Mouse (Mus musculus) heart, postnatal 36 days (tissue): ENCODE measurements around the gene Fam187a. TPM values are rescaled to one million over a fixed set of nuclear protein-coding genes. Genes with fewer than 3 reads are reported as not detected.

Source experiments
- DNase-seq, 2 experiments: peaks; one replicate each; pipeline ENCODE4 v3.0.0; 2021 to 2022
- intact Hi-C: fragments of 180-260 bp; cut with DNase I; formaldehyde crosslinking; loops from one replicate; pipeline ENCODE4 v1.15.1; 2025
- total RNA-seq, 2 experiments: library from RNA; stranded (reverse); gene quantifications; 2 replicates each; pipeline ENCODE4 v1.2.3; 2021

The Fam187a gene
- total RNA-seq, 2 experiments from 2014 or later = not detected

DNA sequence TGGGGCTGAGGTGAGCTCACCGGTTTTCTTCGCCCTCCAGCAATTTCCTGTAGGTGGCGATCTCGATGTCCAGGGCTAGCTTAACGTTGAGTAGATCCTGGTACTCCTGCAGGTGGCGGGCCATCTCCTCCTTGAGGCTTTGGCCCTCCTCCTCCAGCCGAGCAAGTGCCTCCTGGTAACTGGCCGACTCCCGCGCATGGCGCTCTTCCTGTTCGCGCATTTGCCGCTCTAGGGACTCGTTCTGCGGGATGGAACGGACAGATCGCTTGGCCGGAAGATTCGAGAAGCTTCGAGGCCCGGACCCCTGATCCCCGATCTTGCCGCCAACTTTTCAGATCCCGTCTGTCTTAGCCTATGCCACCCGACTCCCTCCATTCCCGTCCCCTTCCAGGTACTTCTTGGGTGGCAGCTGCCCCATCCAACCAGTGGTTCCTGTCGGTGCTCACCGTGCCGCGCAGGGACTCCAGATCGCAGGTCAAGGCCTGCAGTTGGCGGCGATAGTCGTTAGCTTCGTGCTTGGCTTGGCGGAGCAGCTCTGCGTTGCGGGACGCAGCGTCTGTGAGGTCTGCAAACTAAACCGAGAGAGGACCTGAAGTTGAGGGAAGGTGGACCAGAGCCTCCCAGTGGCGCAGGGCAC is 8.2 kb downstream of the Fam187a start:
- DNase-seq = peak; percentile 48 to 54
- intact Hi-C loops = no loop called here

DNA sequence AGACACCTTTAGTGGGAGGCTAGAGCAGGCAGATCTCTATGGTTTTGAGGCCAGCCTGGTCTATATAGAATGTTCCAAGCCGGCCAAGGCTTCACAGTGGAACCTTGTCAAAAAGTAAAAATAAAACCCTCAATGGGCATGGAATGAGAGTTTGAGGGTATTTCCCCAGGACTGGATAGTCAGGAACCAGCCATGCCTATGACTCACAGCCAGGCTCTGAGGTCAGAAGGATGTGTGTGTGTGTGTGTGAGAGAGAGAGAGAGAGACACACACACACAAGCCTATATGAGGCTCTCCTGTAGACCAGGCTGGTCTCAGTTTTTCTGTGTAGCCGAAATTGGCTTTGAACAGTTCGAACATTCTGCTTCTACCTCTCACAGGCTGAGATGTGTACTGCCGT is 9.7 kb downstream of the Fam187a start:
- DNase-seq = no peak
- intact Hi-C loops = no loop called here

DNA sequence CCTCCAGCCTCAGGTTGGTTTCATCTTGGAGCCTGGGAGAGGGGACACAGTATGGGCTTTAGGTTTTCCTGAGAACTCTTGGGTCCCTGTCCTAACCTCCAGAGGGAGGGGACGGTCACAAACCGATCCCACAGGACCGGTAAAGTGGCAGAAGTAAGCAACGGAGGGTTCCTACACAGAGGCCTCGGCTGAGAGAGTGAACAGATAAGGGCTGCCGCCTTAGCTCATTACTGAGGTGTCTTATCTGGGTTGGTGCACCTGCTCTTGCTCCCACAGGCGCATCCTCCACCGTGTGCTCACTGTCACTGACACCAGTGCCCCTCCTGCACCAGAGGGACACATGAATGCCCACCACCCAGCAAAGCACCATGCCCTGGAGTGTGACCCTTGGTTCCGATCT is 10.8 kb downstream of the Fam187a start:
- DNase-seq = no peak
- intact Hi-C loops = no loop called here

DNA sequence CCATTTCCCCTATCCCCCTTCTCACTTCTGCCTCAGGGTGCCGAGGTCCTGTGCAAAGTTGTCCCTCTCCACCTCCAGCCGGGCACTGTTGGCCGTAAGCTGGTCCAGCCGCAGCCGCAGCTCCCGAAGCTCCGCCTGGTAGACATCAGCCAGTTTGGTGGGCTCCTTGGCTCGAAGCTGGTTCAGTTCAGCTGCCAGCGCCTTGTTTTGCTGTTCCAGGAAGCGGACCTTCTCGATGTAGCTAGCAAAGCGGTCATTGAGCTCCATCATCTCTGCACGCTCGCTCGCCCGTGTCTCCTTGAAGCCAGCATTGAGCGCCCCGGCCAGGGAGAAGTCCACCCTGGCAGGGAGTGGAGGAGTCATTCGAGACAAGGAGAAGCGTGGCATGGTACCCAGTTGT is 11.7 kb downstream of the Fam187a start:
- DNase-seq = no peak
- intact Hi-C loops = no loop called here

DNA sequence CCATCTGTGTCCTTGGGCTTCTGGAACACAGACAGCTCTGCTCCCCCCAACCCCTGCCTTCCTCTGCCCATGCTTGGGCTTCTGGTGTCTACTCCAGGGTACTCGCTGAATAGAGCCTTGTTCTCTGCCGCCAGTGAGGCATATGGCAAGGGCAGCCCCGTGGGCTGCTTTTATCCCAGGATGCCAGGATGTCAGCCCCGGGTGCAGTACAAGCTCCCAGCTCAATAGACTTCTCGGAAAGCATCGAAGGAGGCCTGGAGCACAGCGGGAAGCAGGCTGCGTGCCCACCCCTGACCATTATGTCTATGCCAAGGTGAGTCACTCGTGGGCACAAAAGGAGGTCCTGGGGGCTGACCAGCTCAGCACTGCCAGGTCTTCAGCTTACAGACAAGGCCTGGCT is 13.4 kb downstream of the Fam187a start:
- intact Hi-C loops = loop anchor here (2.0 kb wide), 1 partner anchor 254 kb away; no protein-coding TSS in a partner anchor
- DNase-seq = no peak

DNA sequence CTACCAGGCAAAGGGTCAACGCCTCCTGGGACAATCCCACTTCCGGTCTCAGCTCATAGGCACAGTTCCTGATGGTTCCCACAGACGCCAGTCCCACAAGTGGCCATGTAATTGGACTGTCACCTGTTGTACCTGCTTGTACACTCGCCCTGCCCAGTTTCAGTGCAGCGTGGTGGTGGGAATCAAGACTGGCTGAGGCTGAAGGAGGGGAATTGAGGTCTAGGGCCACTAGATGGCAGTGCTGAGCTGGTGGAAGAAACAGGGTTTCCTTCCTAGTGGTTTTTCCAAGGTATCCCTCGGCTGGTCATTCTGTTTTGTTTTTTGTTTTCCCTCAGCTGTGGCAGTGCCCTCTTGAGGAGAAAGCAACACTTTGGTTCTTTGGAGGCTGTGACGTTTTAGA is 15.8 kb downstream of the Fam187a start, which contains the start of gene Gfap:
Gene Gfap (minus strand): TSS at position 150 of the 400 bp plus-strand sequence.
- intact Hi-C loops = loop anchor here (1.0 to 10.0 kb wide), 3 partner anchors 93 to 424 kb away; no protein-coding TSS in a partner anchor

DNA sequence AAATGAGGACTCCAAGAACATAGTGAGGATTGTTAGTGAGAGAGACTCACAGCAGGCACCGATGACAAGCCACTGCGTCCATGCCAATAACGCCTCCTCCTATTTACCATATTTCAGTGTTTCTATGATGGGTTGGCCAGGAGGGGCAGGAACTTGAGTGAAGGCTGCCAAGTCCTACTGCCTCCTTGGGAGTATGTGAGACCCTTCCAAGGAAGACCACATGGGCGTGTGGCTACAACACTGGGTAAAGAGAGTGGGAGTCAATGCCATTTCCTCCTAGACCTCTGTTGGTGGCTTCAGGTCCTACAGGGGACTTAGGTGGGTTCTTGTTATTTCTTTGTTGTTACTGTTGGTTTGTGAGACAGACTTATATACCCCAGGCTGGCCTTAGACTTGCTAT is 16.2 kb downstream of the Fam187a start:
- intact Hi-C loops = loop anchor here (1.0 to 10.0 kb wide), 3 partner anchors 92 to 424 kb away; no protein-coding TSS in a partner anchor
- no peak for DNase-seq

More for the DNA sequence above, 15.8 kb downstream of the Fam187a start, which contains the start of gene Gfap:
- peak; percentile 80 to 85 for DNase-seq

DNA sequence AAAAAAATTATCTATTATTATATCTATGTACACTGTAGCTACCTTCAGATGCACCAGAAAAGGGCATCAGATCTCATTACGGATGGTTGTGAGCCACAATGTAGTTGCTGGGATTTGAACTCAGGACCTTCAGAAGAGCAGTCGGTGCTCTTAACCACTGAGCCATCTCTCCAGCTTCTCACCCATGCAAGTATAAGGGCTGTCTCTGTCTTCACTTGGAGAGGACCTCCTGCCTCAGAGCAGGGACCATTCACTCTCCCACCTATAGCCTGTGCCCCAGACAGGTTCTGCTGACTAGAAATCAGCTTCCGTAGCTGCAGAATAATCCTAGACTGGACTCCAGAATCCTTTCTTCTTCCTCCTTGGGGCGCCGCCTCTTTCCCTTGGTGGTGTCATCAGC is 17.1 kb downstream of the Fam187a start:
- DNase-seq = no peak
- intact Hi-C loops = loop anchor here (10.0 kb wide), 1 partner anchor 423 kb away; no protein-coding TSS in a partner anchor

DNA sequence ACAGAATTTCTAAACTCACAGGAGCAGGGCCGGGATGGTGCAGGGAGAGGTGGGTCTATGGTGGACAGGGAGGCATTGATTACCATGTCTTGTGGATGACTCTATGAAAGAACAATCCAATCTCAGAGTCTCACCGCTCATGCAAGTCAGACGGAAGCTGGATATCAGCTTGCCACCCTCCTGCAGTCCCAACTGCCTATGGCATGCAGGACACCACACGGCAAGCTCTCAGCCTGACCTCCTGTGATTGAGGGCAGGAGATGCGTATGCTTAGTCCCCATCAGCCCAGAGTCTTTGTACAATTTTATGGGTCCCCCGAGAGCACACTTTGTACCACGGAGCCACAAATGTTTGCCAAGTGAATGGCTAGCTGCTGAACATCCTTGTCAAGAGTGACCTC is 18.7 kb downstream of the Fam187a start:
- no peak for DNase-seq
- intact Hi-C loops = loop anchor here (10.0 kb wide), 1 partner anchor 421 kb away; no protein-coding TSS in a partner anchor

DNA sequence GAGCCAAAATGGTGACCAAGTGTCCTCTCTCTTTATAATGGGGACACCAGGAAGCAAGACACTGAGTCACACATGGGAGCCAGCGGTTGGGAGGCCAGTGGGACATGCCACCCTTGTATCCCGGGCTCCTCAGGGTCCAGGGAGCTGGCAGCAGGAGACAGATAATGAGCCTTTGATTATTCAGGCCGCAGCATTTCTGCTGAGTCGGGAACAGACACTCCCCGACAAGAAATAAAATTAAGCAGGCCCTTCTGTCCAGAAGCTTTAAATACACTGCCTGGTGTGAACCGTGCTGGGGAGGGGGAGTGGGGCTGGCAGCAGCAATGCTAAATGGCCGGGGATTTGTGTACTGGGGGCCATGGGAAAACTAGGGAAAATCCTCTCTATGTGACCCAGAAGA is 26.4 kb downstream of the Fam187a start:
- no peak for DNase-seq
- intact Hi-C loops = no loop called here

DNA sequence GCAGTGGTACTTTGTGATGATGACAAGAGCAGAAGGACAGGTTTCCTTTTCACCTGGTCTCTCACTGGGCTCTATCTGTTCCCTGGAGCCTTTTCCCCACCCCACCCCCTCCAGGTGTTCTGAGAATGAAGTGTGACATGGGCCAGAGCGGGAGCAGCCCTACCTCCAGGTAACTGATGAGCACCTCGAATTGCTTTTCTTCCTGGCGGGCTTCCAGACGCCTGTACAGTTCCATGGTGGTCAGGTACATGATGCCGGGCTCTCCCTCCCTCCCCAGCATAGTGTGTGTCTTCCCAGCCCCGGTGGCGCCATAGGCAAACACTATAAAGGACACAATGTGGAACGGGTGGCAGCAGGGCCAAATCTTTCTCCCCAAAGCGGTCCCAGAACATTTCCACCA is 30.4 kb downstream of the Fam187a start:
- intact Hi-C loops = no loop called here
- no peak for DNase-seq

DNA sequence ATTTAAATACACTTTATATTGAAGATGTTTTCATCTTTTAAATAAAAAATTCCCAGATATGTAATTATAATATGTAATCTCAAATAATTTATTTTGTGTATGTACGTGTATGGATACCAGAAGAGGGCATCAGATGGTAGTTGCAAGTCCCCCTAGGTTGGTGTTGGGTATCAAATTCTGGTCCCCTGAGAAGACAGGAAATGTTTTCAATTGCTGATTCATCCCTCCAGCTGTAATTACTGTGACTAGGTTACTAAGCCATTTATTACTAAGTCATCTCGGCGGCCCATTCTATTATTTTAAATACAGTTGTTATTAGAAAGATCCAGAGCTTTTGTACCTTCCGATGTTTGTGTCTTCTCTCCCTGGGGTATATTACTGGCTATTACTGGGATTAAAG is 33.1 kb downstream of the Fam187a start:
- no peak for DNase-seq
- intact Hi-C loops = no loop called here

DNA sequence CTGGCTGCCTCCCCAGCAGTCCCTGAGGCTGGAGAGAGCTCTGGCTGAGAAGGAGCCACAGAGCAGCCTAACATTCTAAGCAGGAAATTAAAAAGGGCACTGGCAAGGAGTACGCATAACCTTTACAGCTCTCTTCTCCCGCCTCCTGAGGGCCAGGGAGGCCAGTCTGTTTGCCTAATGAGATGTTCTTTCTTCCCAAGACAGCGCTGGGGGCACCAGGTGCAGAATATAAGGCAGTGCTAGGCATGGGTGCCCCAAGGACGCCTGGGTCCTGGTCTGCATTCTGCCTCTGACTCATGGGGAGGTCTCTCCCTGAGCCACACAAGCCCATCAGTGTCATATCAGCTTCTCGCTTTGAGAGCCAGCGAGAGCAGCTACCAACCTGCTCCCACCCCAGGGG is 36.5 kb downstream of the Fam187a start:
- DNase-seq = no peak
- intact Hi-C loops = no loop called here

DNA sequence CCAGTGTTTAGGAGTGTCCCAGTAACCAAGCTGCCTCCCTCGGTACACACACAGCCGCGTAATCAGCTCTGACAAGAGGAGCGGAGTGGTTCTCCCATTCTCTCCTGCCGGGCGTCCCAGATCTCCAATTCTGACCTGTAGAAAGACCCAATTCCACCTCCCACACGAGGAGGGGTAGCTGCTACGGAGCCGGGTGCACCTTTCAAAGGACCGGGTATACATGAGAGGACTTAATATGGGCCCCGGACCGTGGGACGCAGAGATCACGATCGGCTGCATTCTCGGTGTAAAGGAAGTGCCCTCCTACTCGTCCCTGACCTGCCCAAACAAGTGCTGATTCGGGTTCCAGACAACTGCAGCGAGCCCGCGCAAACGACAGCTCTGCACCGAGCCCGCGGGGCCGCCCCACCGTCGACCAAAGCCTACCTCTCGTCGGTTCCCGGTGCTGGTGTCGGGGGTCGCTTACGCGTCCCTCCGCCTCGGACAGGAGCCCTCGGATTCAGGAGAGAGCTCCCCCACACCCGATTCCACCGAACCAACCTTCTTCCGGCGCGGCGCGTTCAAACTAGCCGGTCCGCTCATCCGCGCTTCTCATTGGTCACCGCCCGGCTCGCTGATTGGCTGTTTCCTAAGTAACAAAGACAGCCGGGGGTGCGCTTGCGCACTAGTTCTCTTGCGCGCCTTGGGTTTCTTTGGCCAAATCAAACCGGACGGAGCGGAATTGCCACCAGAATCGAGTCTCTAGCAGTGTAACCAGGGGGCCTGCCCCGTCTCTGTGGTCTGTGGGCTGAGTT is 39.8 kb downstream of the Fam187a start, which contains the start of gene Kif18b:
Gene Kif18b (minus strand): TSS at position 568 of the 794 bp plus-strand sequence.
- intact Hi-C loops = no loop called here
- DNase-seq = peak; percentile 89 to 90

DNA sequence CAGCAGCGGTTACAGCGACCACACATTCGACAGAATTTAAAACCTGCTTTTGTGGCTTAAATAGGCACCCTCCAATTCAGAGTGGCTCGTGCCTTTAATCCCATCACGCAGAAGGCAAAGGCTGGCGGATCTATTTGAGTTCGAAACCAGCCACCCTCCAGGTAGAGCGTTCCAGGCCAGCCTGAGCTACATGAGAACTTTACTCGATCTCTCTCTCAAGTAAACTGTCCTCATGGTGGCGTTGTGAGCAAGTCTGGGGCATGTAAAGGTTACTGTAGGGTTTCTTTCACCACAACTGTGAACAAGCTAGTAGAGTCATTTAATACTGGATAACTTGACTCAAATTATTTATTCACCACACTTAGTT is 40.4 kb downstream of the Fam187a start:
- intact Hi-C loops = no loop called here
- no peak for DNase-seq

DNA sequence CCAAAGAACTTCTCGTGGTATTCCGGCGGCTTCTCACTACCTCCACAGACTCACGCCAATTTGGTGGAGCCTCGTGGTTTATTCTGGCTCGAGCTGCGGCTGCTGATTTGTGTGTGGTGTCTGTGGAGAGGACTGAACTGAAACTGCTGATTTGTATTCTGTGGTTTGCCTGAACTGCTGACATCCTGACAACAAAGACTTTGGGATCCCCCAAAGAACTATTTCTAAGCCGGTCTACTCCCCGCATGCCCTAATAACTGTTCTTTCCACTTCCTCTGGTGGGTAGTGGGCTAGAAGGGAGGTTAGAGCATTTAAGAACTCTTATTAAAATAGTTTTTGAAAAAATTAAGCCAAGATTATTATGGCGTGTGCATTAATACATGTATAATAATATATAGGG is 45.7 kb downstream of the Fam187a start:
- no peak for DNase-seq
- intact Hi-C loops = no loop called here

DNA sequence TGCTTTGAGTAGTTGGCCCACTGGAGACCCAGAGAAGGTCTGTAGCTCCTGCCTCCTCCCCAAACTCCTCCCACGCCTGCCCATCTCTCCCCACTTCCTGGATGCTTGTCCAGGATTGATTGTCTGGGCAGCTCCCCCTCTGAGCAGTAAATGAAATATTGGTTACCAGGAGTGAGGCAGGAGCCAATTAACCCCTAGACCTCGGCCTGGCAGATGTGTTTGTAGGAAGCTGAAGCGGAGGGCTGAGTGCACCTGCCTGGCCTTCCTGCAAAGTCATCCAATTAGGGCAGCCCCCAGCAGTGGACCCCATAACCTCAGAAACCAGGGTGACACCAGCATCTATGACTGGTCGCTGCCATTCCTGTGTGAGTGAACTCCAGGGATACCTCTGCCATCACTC is 51.3 kb downstream of the Fam187a start:
- no peak for DNase-seq
- intact Hi-C loops = no loop called here

Other genes with a start within 250 kb of the Fam187a start
- gene Meioc, start 221.5 kb upstream of the Fam187a start, total RNA-seq = not detected
- 10 to 100 TPM; 19.6 to 24.9 TPM for gene Ccdc43, start 187.4 kb upstream of the Fam187a start, total RNA-seq
- 1 to 10 TPM; 4.1 to 6.2 TPM for gene Adam11, start 123.7 kb upstream of the Fam187a start, total RNA-seq
- 10 to 100 TPM; 23.6 to 33.0 TPM for gene Gjc1, start 65.5 kb upstream of the Fam187a start, total RNA-seq
- gene Higd1b, start 49.3 kb upstream of the Fam187a start, total RNA-seq = 10 to 100 TPM; 12.7 to 17.0 TPM
- gene Eftud2, start 4.2 kb upstream of the Fam187a start, total RNA-seq = 10 to 100 TPM; 32.7 to 37.9 TPM
- gene Ccdc103, start 4.0 kb upstream of the Fam187a start, total RNA-seq = not detected
- under 1 TPM; 0.19 to 0.31 TPM for gene Gfap, start 15.7 kb downstream of the Fam187a start, total RNA-seq
- gene Kif18b, start 40.0 kb downstream of the Fam187a start, total RNA-seq = under 1 TPM; 0.42 to 0.79 TPM
- gene C1ql1, start 61.5 kb downstream of the Fam187a start, total RNA-seq = not detected
- gene Nmt1, start 143.0 kb downstream of the Fam187a start, total RNA-seq = 10 to 100 TPM; 65.2 to 68.7 TPM
- gene Dcakd, start 143.2 kb downstream of the Fam187a start, total RNA-seq = 10 to 100 TPM; 70.4 to 81.3 TPM
- gene Plcd3, start 216.5 kb downstream of the Fam187a start, total RNA-seq = 10 to 100 TPM; 16.1 to 18.3 TPM
- 10 to 100 TPM; 37.4 to 41.4 TPM for gene Acbd4, start 216.5 kb downstream of the Fam187a start, total RNA-seq
- gene Hexim1, start 231.1 kb downstream of the Fam187a start, total RNA-seq = 10 to 100 TPM; 18.0 to 20.5 TPM
- 1 to 10 TPM; 2.0 to 2.1 TPM for gene Hexim2, start 247.3 kb downstream of the Fam187a start, total RNA-seq